Mouse (Mus musculus) kidney, postnatal 0 days (tissue): Measurements from ENCODE around the gene Txn1. TPM values are rescaled to one million over a fixed set of nuclear protein-coding genes. Genes with fewer than 3 reads are reported as not detected.
A peak's percentile ranks its signal among the peaks of the same experiment; 100 is the strongest.

ENCODE experiments used
- ATAC-seq: fragments of 200-750 bp; cut with Nextera tagmentation; replicated peaks from 2 replicates; pipeline ENCODE4 v1.8.0; 2017; ENCODE audit warnings: low read depth, moderate number of reproducible peaks, moderate TSS enrichment, moderate library complexity; ENCODE audit not compliant: low FRiP score
- DNase-seq: peaks from one replicate; pipeline ENCODE4 v3.0.0-alpha.2; 2016; ENCODE audit warnings: low spot score
- H3K27ac ChIP-seq: fragments of 300-500 bp; sonication (generic); 2 replicates; pipeline ENCODE4 v1.5.1; 2014; ENCODE audit warnings: mild to moderate bottlenecking
- H3K27me3 ChIP-seq: fragments of 300-500 bp; sonication (generic); 2 replicates; pipeline ENCODE4 v1.6.1; 2014; ENCODE audit warnings: low read length, mixed read lengths; ENCODE audit not compliant: insufficient read depth
- H3K36me3 ChIP-seq: fragments of 300-500 bp; sonication (generic); 2 replicates; pipeline ENCODE4 v1.6.1; 2014; ENCODE audit warnings: low read length, mixed read lengths; ENCODE audit not compliant: insufficient read depth
- H3K4me1 ChIP-seq: fragments of 300-500 bp; sonication (generic); replicated peaks from 2 replicates; pipeline ENCODE4 v1.6.1; 2014; ENCODE audit warnings: antibody characterized with exemption, low read length, mixed read lengths; ENCODE audit not compliant: insufficient read depth
- H3K4me2 ChIP-seq: fragments of 300-500 bp; sonication (generic); 2 replicates; pipeline ENCODE4 v1.6.1; 2014; ENCODE audit warnings: mild to moderate bottlenecking, low read length, moderate library complexity, mixed read lengths
- H3K4me3 ChIP-seq: fragments of 300-500 bp; sonication (generic); replicated peaks from 2 replicates; pipeline ENCODE4 v1.5.1; 2014; ENCODE audit warnings: low read depth, low read length
- H3K9ac ChIP-seq: fragments of 300-500 bp; sonication (generic); 2 replicates; pipeline ENCODE4 v1.6.1; 2014; ENCODE audit warnings: low read depth, low read length
- H3K9me3 ChIP-seq: fragments of 300-500 bp; sonication (generic); replicated peaks from 2 replicates; pipeline ENCODE4 v1.6.1; 2016; ENCODE audit warnings: low read length, inconsistent platforms, mixed read lengths
- CTCF ChIP-seq: IDR thresholded peaks from 2 replicates; pipeline ENCODE4 v1.5.1; 2016; ENCODE audit warnings: antibody characterized with exemption, low read depth, mild to moderate bottlenecking, moderate library complexity
- whole genome bisulfite sequencing: fragments of 180-500 bp; shearing (Covaris S2); extraction: QIAGEN DNeasy Blood & Tissue Kit; methylation state at CpG from one replicate; pipeline ENCODE4 v1.1.7; 2014; 5-methylcytosine and 5-hydroxymethylcytosine counted together
- polyA plus RNA-seq: library from polyadenylated mRNA; unstranded; fragments of >200 nt; fragmentation: Nextera tagmentation; extraction: Ambion mirVana; gene quantifications from 2 replicates; pipeline ENCODE4 v1.2.1, GENCODE M21; 2015

The Txn1 gene
- polyA plus RNA-seq, 1 experiment from 2014 or later: 497 TPM

- peak; percentile 40 for DNase-seq
- H3K4me1 ChIP-seq: no peaks in the 10 kb centered on the region
- no peaks in the 10 kb centered on the region for H3K9me3 ChIP-seq
- ATAC-seq: no peak
- no peak overlapping the region for H3K4me3 ChIP-seq
- no peak overlapping the region for H3K4me2 ChIP-seq
- 60% methylated on average over 3 of the region's 3 CpGs for WGBS
- no peaks in the 10 kb centered on the region for H3K36me3 ChIP-seq
- H3K27me3 ChIP-seq: no peaks in the 10 kb centered on the region
- no peak for TF ChIP-seq CTCF
- no peak overlapping the region for H3K27ac ChIP-seq
- no peak overlapping the region for H3K9ac ChIP-seq
These were observed 11.0 kb upstream of the Txn1 start for GRCm38 (mm10) chr4:57967195-57967594.

DNA sequence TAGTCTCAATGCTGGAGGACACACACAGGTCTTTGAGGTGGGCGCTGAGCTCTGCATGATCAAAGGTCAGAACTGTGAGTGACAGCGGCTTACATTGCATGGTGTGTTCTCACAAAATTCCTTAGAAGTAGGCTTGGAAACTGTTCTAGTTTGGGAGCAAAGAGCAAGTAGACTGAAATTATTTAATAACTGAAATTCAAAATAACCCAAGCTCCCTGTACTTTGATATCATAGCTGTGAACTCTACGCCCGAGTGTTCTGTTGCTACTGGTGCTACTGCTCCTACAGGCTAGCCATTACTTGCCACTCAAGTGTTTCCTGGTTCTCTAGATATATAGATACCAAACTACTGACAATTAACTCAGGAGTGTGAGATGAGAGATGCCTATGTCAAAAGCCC, 9.3 kb upstream of the Txn1 start:
- DNase-seq: no peak
- H3K36me3 ChIP-seq: no peaks in the 10 kb centered on the region

GRCm38 (mm10) chr4:57964143-57964542, 7.9 kb upstream of the Txn1 start:
- no peak overlapping the region for H3K27ac ChIP-seq
- no peak overlapping the region for H3K9ac ChIP-seq
- H3K4me2 ChIP-seq: no peak overlapping the region
- H3K4me3 ChIP-seq: no peak overlapping the region
- H3K36me3 ChIP-seq: no peaks in the 10 kb centered on the region
- no peaks in the 10 kb centered on the region for H3K9me3 ChIP-seq
- DNase-seq (no peak), ATAC-seq (no peak)
- no peaks in the 10 kb centered on the region for H3K4me1 ChIP-seq
- 69% methylated on average over 1 of the region's 1 CpGs for WGBS
- no peak for TF ChIP-seq CTCF
- no peaks in the 10 kb centered on the region for H3K27me3 ChIP-seq

More for the DNA sequence above, 9.3 kb upstream of the Txn1 start:
- H3K27me3 ChIP-seq: no peaks in the 10 kb centered on the region
- no peaks in the 10 kb centered on the region for H3K9me3 ChIP-seq
- H3K9ac ChIP-seq: no peak overlapping the region
- ATAC-seq: peak; percentile 63
- H3K4me3 ChIP-seq: no peak overlapping the region
- WGBS: 92% methylated on average over 4 of the region's 4 CpGs
- no peak overlapping the region for H3K4me2 ChIP-seq
- no peak for TF ChIP-seq CTCF
- H3K4me1 ChIP-seq: no peaks in the 10 kb centered on the region
- H3K27ac ChIP-seq: no peak overlapping the region

DNA sequence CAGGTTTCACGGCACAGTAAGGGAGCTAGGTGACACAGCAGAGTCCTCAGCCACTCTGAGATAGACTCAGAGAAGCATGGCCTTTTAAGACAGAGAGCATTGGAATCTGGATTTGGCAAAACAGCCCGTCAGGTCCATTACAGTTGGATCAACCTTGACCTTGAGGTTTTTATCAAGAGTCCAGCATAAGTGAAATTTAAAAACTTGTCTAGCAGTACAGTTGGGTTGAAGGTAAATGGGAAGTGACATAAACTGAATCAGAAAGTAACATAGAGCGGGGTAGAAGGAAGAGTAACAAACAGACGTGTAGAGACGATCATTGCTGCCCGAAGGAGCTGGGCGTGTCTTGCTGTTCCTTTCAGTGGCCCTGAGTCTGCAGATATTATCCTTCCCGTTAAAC, 2.8 kb upstream of the Txn1 start:
- no peaks in the 10 kb centered on the region for H3K9me3 ChIP-seq
- no peak overlapping the region for H3K4me2 ChIP-seq
- DNase-seq: no peak
- WGBS: 82% methylated on average over 8 of the region's 8 CpGs
- ATAC-seq: no peak
- H3K27me3 ChIP-seq: no peaks in the 10 kb centered on the region
- H3K27ac ChIP-seq: no peak overlapping the region
- H3K4me3 ChIP-seq: no peak overlapping the region
- no peak for TF ChIP-seq CTCF
- no peaks in the 10 kb centered on the region for H3K36me3 ChIP-seq
- peaks cover 8% of the 10 kb centered on the region for H3K4me1 ChIP-seq
- H3K9ac ChIP-seq: no peak overlapping the region

DNA sequence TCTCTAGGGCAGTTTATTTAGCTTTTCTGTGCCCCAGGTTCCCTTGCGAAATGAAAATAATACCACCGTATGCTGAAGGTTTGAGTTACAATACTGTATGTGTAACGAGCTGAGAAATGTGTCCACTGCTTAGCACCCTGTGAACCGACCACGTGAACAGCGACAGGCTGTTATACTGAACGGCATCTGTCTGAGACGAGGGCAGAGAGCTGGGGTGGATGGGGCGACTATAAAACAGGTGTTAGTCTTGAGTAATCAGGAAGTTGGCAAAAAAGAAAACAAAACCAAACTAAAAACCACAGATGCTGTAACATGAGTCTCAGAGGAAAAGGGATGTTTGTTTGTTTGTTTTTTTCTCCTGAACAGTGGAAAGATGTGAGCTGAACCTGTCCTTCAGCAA, 1.9 kb upstream of the Txn1 start:
- no peak overlapping the region for H3K4me3 ChIP-seq
- no peaks in the 10 kb centered on the region for H3K36me3 ChIP-seq
- DNase-seq (no peak), ATAC-seq (no peak)
- TF ChIP-seq CTCF: no peak
- H3K9me3 ChIP-seq: no peaks in the 10 kb centered on the region
- H3K4me2 ChIP-seq: no peak overlapping the region
- peaks cover 14% of the 10 kb centered on the region for H3K4me1 ChIP-seq
- WGBS: 35% methylated on average over 9 of the region's 9 CpGs
- no peak overlapping the region for H3K9ac ChIP-seq
- no peaks in the 10 kb centered on the region for H3K27me3 ChIP-seq
- no peak overlapping the region for H3K27ac ChIP-seq

GRCm38 (mm10) chr4:57957200-57958085, 1.2 kb upstream of the Txn1 start:
- Histone ChIP-seq H3K36me3 (no peaks in the 10 kb centered on the region), H3K4me3 (peak overlapping the region; percentile 81), H3K4me2 (peak overlapping the region; percentile 67), H3K4me1 (peaks cover 14% of the 10 kb centered on the region), H3K9ac (peak overlapping the region; percentile 61; the same call in 1 of the 2 replicates), H3K27me3 (no peaks in the 10 kb centered on the region), H3K27ac (peak overlapping the region; percentile 96), H3K9me3 (no peaks in the 10 kb centered on the region)
- 45% methylated on average over 11 of the region's 11 CpGs for WGBS
- DNase-seq (no peak), ATAC-seq (no peak)
- no peak for TF ChIP-seq CTCF
